Mouse (Mus musculus) erythroblast, embryonic 14.5 days (primary cell): ENCODE results near the gene Gm13285. TPM values are rescaled to one million over a fixed set of nuclear protein-coding genes. Genes with fewer than 3 reads are reported as not detected.

ENCODE experiments used
- H3K27me3 ChIP-seq: 2 replicates; pipeline ENCODE4 v1.6.1; 2012; ENCODE audit warnings: inconsistent platforms; ENCODE audit not compliant: control insufficient read depth
- H3K36me3 ChIP-seq: 2 replicates; pipeline ENCODE4 v1.6.1; 2012; ENCODE audit warnings: mild to moderate bottlenecking, inconsistent platforms; ENCODE audit not compliant: control insufficient read depth
- H3K4me1 ChIP-seq: 2 replicates; pipeline ENCODE4 v1.6.1; 2012; ENCODE audit warnings: inconsistent platforms; ENCODE audit not compliant: control insufficient read depth
- H3K4me3 ChIP-seq: replicated peaks from 2 replicates; pipeline ENCODE3; 2012; ENCODE audit warnings: moderate library complexity, mild to moderate bottlenecking, inconsistent platforms
- H3K9me3 ChIP-seq: 2 replicates; pipeline ENCODE4 v1.6.1; 2012; ENCODE audit warnings: low read length, inconsistent platforms, mixed read lengths; ENCODE audit not compliant: control insufficient read depth
- GATA1 ChIP-seq: IDR thresholded peaks from 2 replicates; pipeline ENCODE4 v1.6.1; 2012; ENCODE audit warnings: low read length, inconsistent platforms, mixed read lengths
- TAL1 ChIP-seq: IDR thresholded peaks from 3 replicates; pipeline ENCODE4 v1.6.1; 2012; ENCODE audit warnings: low read length, inconsistent platforms, mixed read lengths
- polyA plus RNA-seq: library from polyadenylated mRNA; stranded (reverse); fragments of >175 nt; gene quantifications from 2 replicates; pipeline ENCODE4 v1.2.3, GENCODE M21; 2012

Gene Gm13285
- polyA plus RNA-seq, 1 experiment: not detected

- no peaks in the 10 kb centered on the region for H3K27me3 ChIP-seq
- H3K9me3 ChIP-seq: no peaks in the 10 kb centered on the region
- TF ChIP-seq GATA1 (no peak), TAL1 (no peak)
- no peaks in the 10 kb centered on the region for H3K4me1 ChIP-seq
- H3K36me3 ChIP-seq: no peaks in the 10 kb centered on the region
- H3K4me3 ChIP-seq: no peak within 1 kb of the TSS
These were observed 50.2 kb downstream of the Gm13285 start, which contains the start of gene Ifna1 for GRCm38 (mm10) chr4:88849698-88850097. Gene Ifna1 (plus strand): TSS chr4:88850087.

Other genes with a start within 250 kb of the Gm13285 start
- gene Ifna15, start 241.4 kb upstream of the Gm13285 start, polyA plus RNA-seq: not detected in 2 replicates
- gene Ifna14, start 227.9 kb upstream of the Gm13285 start, polyA plus RNA-seq: not detected in 2 replicates
- not detected in 2 replicates for gene Ifna9, start 207.3 kb upstream of the Gm13285 start, polyA plus RNA-seq
- gene Ifna12, start 196.3 kb upstream of the Gm13285 start, polyA plus RNA-seq: not detected in 2 replicates
- gene C87499, start 165.3 kb upstream of the Gm13285 start, polyA plus RNA-seq: 0.03 TPM in 1 of 2 replicates, not detected in the other
- gene Ifna13, start 155.2 kb upstream of the Gm13285 start, polyA plus RNA-seq: not detected in 2 replicates
- gene Ifna16, start 122.7 kb upstream of the Gm13285 start, polyA plus RNA-seq: not detected in 2 replicates
- not detected in 2 replicates for gene Ifna2, start 115.8 kb upstream of the Gm13285 start, polyA plus RNA-seq
- gene Ifnab, start 108.3 kb upstream of the Gm13285 start, polyA plus RNA-seq: not detected in 2 replicates
- 0.03 and 0.05 TPM in 2 replicates for gene Gm26566, start 77.9 kb upstream of the Gm13285 start, polyA plus RNA-seq
- gene Klhl9, start 77.2 kb upstream of the Gm13285 start, polyA plus RNA-seq: 0.08 and 0.10 TPM in 2 replicates
- gene Gm13271, start 44.8 kb upstream of the Gm13285 start, polyA plus RNA-seq: not detected in 2 replicates
- not detected in 2 replicates for gene Gm13283, start 39.5 kb upstream of the Gm13285 start, polyA plus RNA-seq
- not detected in 2 replicates for gene Gm13290, start 25.8 kb upstream of the Gm13285 start, polyA plus RNA-seq
- not detected in 2 replicates for gene Gm13289, start 22.7 kb upstream of the Gm13285 start, polyA plus RNA-seq
- gene Gm13272, start 19.8 kb upstream of the Gm13285 start, polyA plus RNA-seq: not detected in 2 replicates
- not detected in 2 replicates for gene Ifnz, start 17.5 kb upstream of the Gm13285 start, polyA plus RNA-seq
- not detected in 2 replicates for gene Gm13276, start 14.0 kb upstream of the Gm13285 start, polyA plus RNA-seq
- not detected in 2 replicates for gene Gm13277, start 11.0 kb upstream of the Gm13285 start, polyA plus RNA-seq
- gene Gm13278, start 8.1 kb upstream of the Gm13285 start, polyA plus RNA-seq: not detected in 2 replicates
- not detected in 2 replicates for gene Gm13275, start 5.2 kb upstream of the Gm13285 start, polyA plus RNA-seq
- not detected in 2 replicates for gene Gm13279, start 2.3 kb upstream of the Gm13285 start, polyA plus RNA-seq
- not detected in 2 replicates for gene Gm13287, start 3.6 kb downstream of the Gm13285 start, polyA plus RNA-seq
- gene Gm13288, start 5.9 kb downstream of the Gm13285 start, polyA plus RNA-seq: not detected in 2 replicates
- gene Ifna7, start 16.6 kb downstream of the Gm13285 start, polyA plus RNA-seq: not detected in 2 replicates
- not detected in 2 replicates for gene Ifna11, start 20.3 kb downstream of the Gm13285 start, polyA plus RNA-seq
- gene Ifna6, start 27.8 kb downstream of the Gm13285 start, polyA plus RNA-seq: not detected in 2 replicates
- not detected in 2 replicates for gene Ifna5, start 35.9 kb downstream of the Gm13285 start, polyA plus RNA-seq
- not detected in 2 replicates for gene Ifna4, start 42.2 kb downstream of the Gm13285 start, polyA plus RNA-seq
- not detected in 2 replicates for gene Ifna1, start 50.4 kb downstream of the Gm13285 start, polyA plus RNA-seq
- gene Ifne, start 80.5 kb downstream of the Gm13285 start, polyA plus RNA-seq: not detected in 2 replicates